8 mouse cellular contexts compared by ENCODE assay signal in genomic region chr8:47690674-47691078, GRCm38 (mm10). TPM values are rescaled to one million over a fixed set of nuclear protein-coding genes. Genes with fewer than 3 reads are reported as not detected.
DNase-seq lines count a peak whose midpoint lies in the region; ATAC-seq and TF ChIP-seq lines count a peak whose summit lies in the region.

No protein-coding gene starts in this region.

- no peaks in the 10 kb centered on the region for H3K27me3 ChIP-seq in heart, embryonic 12.5 days (replicated peaks)
- no peaks in the 10 kb centered on the region for H3K27me3 ChIP-seq in megakaryocyte, embryonic 14.5 days (replicated peaks)

- no peak for TF ChIP-seq CTCF in layer of hippocampus, adult 2 months (conservative IDR thresholded peaks at IDR 0.05)

- peak overlapping the region; percentile 49 for H3K27ac ChIP-seq in layer of hippocampus, adult 2 months
- no peak overlapping the region for H3K27ac ChIP-seq in heart, embryonic 12.5 days (ENCODE audit: poor library complexity, severe bottlenecking)

- intact Hi-C loops in gastrocnemius, postnatal 36 days (cut with DNase I): loop anchor here (2.0 kb wide), 1 partner anchor 14 kb away; no protein-coding TSS in a partner anchor

- H3K9me3 ChIP-seq in heart, embryonic 12.5 days (replicated peaks): peaks cover 6% of the 10 kb centered on the region; the same call in 1 of the 2 replicates
- peaks cover 6% of the 10 kb centered on the region for H3K9me3 ChIP-seq in megakaryocyte, embryonic 14.5 days

- H3K9ac ChIP-seq in heart, embryonic 12.5 days: peak overlapping the region; percentile 53

- no peak for ATAC-seq in heart, embryonic 12.5 days (ENCODE audit: insufficient number of reproducible peaks, low FRiP score)

- 6% methylated on average over 16 of the region's 16 CpGs for WGBS in heart, embryonic 12.5 days

- H3K4me2 ChIP-seq in heart, embryonic 12.5 days: peak overlapping the region; percentile 72

- H3K36me3 ChIP-seq in heart, embryonic 12.5 days: no peaks in the 10 kb centered on the region
- H3K36me3 ChIP-seq in megakaryocyte, embryonic 14.5 days (replicated peaks; ENCODE audit: low read length): peaks cover 5% of the 10 kb centered on the region

- DNase-seq in layer of hippocampus, adult 2 months (ENCODE audit: low spot score in 2 of 2): no peak
- no peak for DNase-seq in layer of hippocampus, postnatal 36 days
- peak; percentile 43 for DNase-seq in kidney, postnatal 14 days
- DNase-seq in gastrocnemius, adult 8-10 months (ENCODE audit: low spot score in 2 of 2): no peak
- DNase-seq in thymus, postnatal 36 days: no peak
- no peak for DNase-seq in gastrocnemius, postnatal 36 days

- H3K4me1 ChIP-seq in heart, embryonic 12.5 days (replicated peaks): no peaks in the 10 kb centered on the region
- peaks cover 41% of the 10 kb centered on the region for H3K4me1 ChIP-seq in megakaryocyte, embryonic 14.5 days

- peak overlapping the region; percentile 3; the same call in 1 of the 2 replicates for H3K4me3 ChIP-seq in layer of hippocampus, adult 2 months
- peak overlapping the region; percentile 45 for H3K4me3 ChIP-seq in heart, embryonic 12.5 days
- peak overlapping the region; percentile 12 for H3K4me3 ChIP-seq in megakaryocyte, embryonic 14.5 days (replicated peaks)

RNA-seq across cellular contexts. Expression of gene Ing2, which starts 15.3 kb away (rescaled TPM):
- total RNA-seq in layer of hippocampus, adult 2 months (2021): 10 to 100 TPM; 36.1 to 36.8 TPM
- 10 to 100 TPM; 33.5 to 37.0 TPM for total RNA-seq in layer of hippocampus, postnatal 36 days (2021)
- 10.4 and 10.5 TPM in 2 replicates for polyA plus RNA-seq in heart, embryonic 12.5 days (2016; fragmentation: Nextera tagmentation; extraction: Ambion mirVana)
- polyA plus RNA-seq in megakaryocyte, embryonic 14.5 days (2012; ENCODE audit: insufficient read depth, low replicate concordance): 5.4 and 5.7 TPM in 2 replicates
- 10 to 100 TPM; 13.8 to 19.0 (median 17.7) TPM for total RNA-seq in gastrocnemius, adult 8-10 months (2022)
- total RNA-seq in gastrocnemius, postnatal 36 days (2021): 10 to 100 TPM; 13.5 to 15.6 TPM

RNA-seq across cellular contexts. Expression of gene Cdkn2aip, which starts 23.1 kb away (rescaled TPM):
- 10 to 100 TPM; 14.3 to 17.2 TPM for total RNA-seq in layer of hippocampus, adult 2 months (2021)
- total RNA-seq in layer of hippocampus, postnatal 36 days (2021): 10 to 100 TPM; 16.6 to 17.3 TPM
- 19.5 and 21.1 TPM in 2 replicates for polyA plus RNA-seq in heart, embryonic 12.5 days (2016; fragmentation: Nextera tagmentation; extraction: Ambion mirVana)
- polyA plus RNA-seq in megakaryocyte, embryonic 14.5 days (2012; ENCODE audit: insufficient read depth, low replicate concordance): 4.5 and 5.9 TPM in 2 replicates
- total RNA-seq in gastrocnemius, adult 8-10 months (2022): 1 to 10 TPM; 5.0 to 5.9 (median 5.1) TPM
- 1 to 10 TPM; 5.0 TPM for total RNA-seq in gastrocnemius, postnatal 36 days (2021)
